Mouse (Mus musculus) lung, adult 2 months (tissue): Measurements from ENCODE around the gene Zg16. TPM values are rescaled to one million over a fixed set of nuclear protein-coding genes. Genes with fewer than 3 reads are reported as not detected.

Experiments
- DNase-seq: peaks from one replicate; pipeline ENCODE4 v3.0.0; 2022
- H3K4me1 ChIP-seq: fragments of 200-500 bp; 2 replicates; pipeline ENCODE4 v1.6.1; 2011; ENCODE audit warnings: low read length; ENCODE audit not compliant: control insufficient read depth, insufficient read depth
- H3K4me3 ChIP-seq: fragments of 200-500 bp; replicated peaks from 2 replicates; pipeline ENCODE3; 2011; ENCODE audit warnings: low read depth, mild to moderate bottlenecking, control low read depth, low read length; ENCODE audit errors: extremely low read depth
- CTCF ChIP-seq: fragments of 200-500 bp; IDR thresholded peaks from 2 replicates; pipeline ENCODE4 v1.5.1; 2011; ENCODE audit warnings: mild to moderate bottlenecking, low read length, control low read depth; ENCODE audit not compliant: insufficient read depth
- POLR2A ChIP-seq: fragments of 200-500 bp; IDR thresholded peaks from 2 replicates; pipeline ENCODE4 v1.6.1; 2011; ENCODE audit warnings: low read depth, mild to moderate bottlenecking, control low read depth, low read length, borderline replicate concordance; ENCODE audit errors: extremely low read depth
- WGBS: fragments of 180-500 bp; shearing (Covaris S2); methylation state at CpG from one replicate; pipeline ENCODE4 v1.1.7; 2018; 5-methylcytosine and 5-hydroxymethylcytosine counted together
- polyA plus RNA-seq: library from polyadenylated mRNA; depleted of rRNA; stranded (reverse); fragments of >200 nt; gene quantifications from 2 replicates; pipeline ENCODE4 v1.2.3, GENCODE M21; 2012

Zg16 gene
- polyA plus RNA-seq, 1 experiment: 0.37 TPM

DNA sequence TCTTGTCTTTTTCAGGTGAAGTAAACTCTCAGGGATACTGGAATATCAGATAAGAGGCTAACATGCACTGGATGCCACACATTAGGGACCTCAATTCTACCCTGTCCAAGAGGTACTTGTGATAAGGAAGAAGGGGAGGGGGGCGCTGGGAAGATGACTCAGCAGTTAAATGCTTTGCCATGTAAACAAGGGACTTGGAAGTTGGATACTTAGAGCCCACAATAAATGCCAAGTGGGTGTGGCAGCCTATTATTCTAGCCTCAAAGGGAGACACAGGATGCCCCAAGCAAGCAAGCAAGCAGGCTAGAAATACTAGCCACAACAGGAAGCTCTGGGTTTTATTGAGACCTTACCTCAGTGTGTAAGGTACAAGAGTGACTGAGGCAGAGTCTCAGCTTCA is 55.9 kb downstream of the Zg16 start:
- peaks cover 8% of the 10 kb centered on the region; the same call in 1 of the 2 replicates for H3K4me1 ChIP-seq
- no peak overlapping the region for H3K4me3 ChIP-seq
- TF ChIP-seq CTCF (no peak), POLR2A (no peak)
- no peak for DNase-seq
- WGBS: 45% methylated on average over 1 of the region's 1 CpGs

DNA sequence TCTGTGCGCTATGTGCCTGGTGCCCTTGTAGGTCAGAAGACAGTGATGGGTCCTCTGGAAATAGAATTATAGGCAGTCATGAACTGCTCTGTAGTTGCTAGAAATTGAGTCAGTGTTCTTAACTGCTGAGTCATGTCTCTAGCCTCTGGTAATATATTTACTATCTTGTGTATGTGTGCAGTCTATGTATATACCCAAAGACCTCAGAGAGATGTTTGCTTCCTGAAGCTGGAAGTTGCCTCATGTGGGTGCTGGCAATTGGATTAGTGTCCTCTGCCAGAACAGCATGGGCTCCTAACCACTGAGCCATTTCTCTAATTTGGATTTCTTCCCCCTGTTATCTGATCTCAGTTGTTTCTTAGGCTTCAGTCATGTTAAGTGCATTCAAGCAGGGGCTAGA is 57.0 kb downstream of the Zg16 start:
- 97% methylated on average over 1 of the region's 1 CpGs for WGBS
- Histone ChIP-seq H3K4me3 (no peak overlapping the region), H3K4me1 (peaks cover 8% of the 10 kb centered on the region; the same call in 1 of the 2 replicates)
- TF ChIP-seq POLR2A (no peak), CTCF (no peak)
- no peak for DNase-seq

DNA sequence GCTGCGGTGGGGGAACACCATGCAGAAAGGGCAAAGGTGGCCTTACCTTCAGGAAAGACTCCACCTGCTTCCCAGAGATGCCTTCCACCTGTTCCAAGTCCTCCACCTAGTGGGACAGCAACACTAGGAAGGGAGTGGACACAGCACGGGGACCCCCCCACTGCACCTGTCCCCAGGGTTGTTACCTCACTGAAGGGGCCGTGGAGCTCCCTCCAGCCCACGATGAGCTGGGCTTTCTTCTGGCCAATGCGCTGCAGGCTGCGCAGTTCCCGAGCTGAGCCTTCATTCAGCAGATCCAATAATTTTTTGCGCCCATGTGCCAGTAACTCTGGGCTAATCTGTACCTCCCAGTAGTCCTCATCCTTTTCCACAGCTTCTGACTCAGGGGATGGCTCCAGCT is 59.2 kb downstream of the Zg16 start:
- DNase-seq: no peak
- no peak for TF ChIP-seq CTCF
- 53% methylated on average over 8 of the region's 8 CpGs for WGBS
- H3K4me1 ChIP-seq: peaks cover 11% of the 10 kb centered on the region; the same call in 1 of the 2 replicates
- H3K4me3 ChIP-seq: peak overlapping the region; percentile 55

DNA sequence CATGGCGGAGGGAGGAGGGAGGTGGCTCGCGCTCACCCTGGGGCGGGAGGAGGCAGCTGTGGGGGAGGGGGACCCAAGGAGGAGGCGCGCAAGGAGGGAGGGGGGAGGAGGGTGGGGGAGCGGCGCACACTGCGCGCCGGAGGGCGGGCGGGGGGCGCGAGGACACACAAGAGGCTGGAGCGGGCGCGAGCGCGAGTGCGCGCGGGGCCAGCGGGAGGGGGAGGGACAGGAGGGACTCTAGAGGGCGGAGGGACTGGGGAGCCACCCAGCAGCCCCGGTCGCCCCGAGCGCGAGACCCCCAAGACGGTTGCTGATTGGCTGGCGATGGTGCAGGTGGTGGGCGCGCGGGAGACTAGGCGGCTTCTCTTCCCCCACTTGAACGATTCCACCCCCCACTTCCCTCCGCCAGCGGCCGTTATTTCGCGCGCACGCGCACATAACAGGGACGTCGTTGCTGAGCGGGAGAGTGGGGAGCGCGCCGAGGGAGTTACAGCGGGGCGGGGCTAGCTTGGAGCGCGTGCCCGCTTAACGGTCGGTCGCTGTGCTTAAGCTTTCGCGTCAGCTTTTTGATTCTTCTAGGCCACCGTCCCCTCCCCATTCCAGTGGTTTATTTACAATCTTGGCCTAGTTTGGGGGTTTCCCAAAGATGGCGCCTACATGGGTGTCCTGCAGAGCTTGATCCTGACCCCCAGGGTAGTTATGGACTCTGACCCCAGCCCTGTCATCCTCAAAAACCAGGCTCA is 60.0 kb downstream of the Zg16 start, which contains the start of gene Maz:
TSS of gene Maz (minus strand) at position 54 of the 743 bp plus-strand sequence.
- TF ChIP-seq CTCF (no peak), POLR2A (peak; percentile 88; the same call in 1 of the 2 replicates)
- under 1% methylated on average over 60 of the region's 63 CpGs for WGBS
- peak; percentile 99 for DNase-seq
- peak within 1 kb of the TSS; percentile 73 for H3K4me3 ChIP-seq
- peaks cover 11% of the 10 kb centered on the region; the same call in 1 of the 2 replicates for H3K4me1 ChIP-seq

DNA sequence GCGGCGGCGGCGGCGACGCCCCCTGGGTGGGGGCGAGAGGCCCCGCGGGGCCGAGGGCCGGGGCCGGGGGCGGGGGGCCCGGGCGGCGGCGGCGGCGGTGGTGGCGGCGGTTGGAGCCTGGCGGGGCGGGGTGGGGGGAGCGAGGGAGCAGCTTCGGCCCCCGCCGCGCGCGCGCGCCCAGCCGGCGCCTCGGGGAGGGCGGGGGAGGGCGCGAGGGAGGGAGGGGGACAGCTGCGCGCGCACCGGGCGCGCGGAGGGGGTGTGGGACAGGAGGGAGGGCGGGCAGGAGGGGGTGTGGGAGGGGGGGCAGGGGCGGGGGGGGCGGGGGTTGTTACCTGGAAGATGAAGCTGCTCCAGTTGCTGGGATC is 60.5 kb downstream of the Zg16 start:
- whole genome bisulfite sequencing: 1% methylated on average over 16 of the region's 48 CpGs
- Histone ChIP-seq H3K4me1 (peaks cover 11% of the 10 kb centered on the region; the same call in 1 of the 2 replicates), H3K4me3 (peak overlapping the region; percentile 73)
- 0 out of 2 replicates have a peak, but pooled peaks have one; percentile 9 for TF ChIP-seq POLR2A
- no peak for TF ChIP-seq CTCF
- no peak for DNase-seq

DNA sequence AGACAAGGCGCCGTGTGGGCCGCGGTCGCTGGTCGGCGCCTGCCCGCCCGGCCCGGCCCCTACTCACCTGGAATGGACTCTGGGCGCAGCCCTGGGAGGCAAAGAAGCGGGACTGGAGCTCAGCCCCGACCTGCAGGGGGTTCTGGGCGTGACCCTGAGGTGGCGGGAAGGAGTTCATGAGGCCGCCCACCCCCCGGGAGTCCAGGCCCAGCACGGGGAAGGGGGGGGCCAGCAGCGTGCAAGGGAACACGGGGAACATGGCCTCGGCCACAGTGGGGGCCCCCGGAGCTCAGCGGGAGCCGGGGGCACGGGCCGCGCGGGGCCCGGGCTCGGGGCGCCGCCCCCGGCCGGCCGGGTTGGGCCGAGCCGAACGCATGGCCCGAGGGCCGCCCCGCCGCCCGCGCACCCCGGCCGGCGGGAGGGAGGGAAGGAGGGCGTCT is 60.9 kb downstream of the Zg16 start:
- TF ChIP-seq CTCF (no peak), POLR2A (peak; percentile 17; the same call in 1 of the 2 replicates)
- Histone ChIP-seq H3K4me3 (peak overlapping the region; percentile 73), H3K4me1 (peaks cover 10% of the 10 kb centered on the region; the same call in 1 of the 2 replicates)
- DNase-seq: peak; percentile 63
- under 1% methylated on average over 24 of the region's 48 CpGs for WGBS

GRCm38 (mm10) chr7:127025556-127026160 is 61.5 kb downstream of the Zg16 start:
- TF ChIP-seq POLR2A (no peak), CTCF (no peak)
- Histone ChIP-seq H3K4me3 (peak overlapping the region; percentile 73), H3K4me1 (peaks cover 10% of the 10 kb centered on the region; the same call in 1 of the 2 replicates)
- WGBS: under 1% methylated on average over 53 of the region's 65 CpGs
- peak; percentile 52 for DNase-seq

- peaks cover 10% of the 10 kb centered on the region; the same call in 1 of the 2 replicates for H3K4me1 ChIP-seq
- peak; percentile 80 for DNase-seq
- 3% methylated on average over 30 of the region's 30 CpGs for WGBS
- TF ChIP-seq POLR2A (peak; percentile 42; the same call in 1 of the 2 replicates), CTCF (peak; percentile 79)
- H3K4me3 ChIP-seq: peak overlapping the region; percentile 73
Observed at GRCm38 (mm10) chr7:127024755-127025555, 62.2 kb downstream of the Zg16 start.
